Mouse (Mus musculus) stomach, postnatal 0 days (tissue): ENCODE measurements at regions not wholly inside any gene's neighbourhood (a gene's known extent, or its start where the extent isn't known, plus 50 kb on each side); places are given as distances from the start of the nearest gene placed in this dataset.

Experiments used
- ATAC-seq: fragments of 200-750 bp; cut with Nextera tagmentation; 2 replicates; pipeline ENCODE4 v1.8.0; 2017; ENCODE audit not compliant: low FRiP score, low TSS enrichment
- DNase-seq: peaks from one replicate; pipeline ENCODE4 v3.0.0-alpha.2; 2016; ENCODE audit warnings: low spot score
- H3K27ac ChIP-seq: fragments of 300-500 bp; sonication (generic); replicated peaks from 2 replicates; pipeline ENCODE4 v1.5.1; 2014; ENCODE audit warnings: mild to moderate bottlenecking, control low read depth
- H3K27me3 ChIP-seq: fragments of 300-500 bp; sonication (generic); 2 replicates; pipeline ENCODE4 v1.6.1; 2014; ENCODE audit warnings: low read length; ENCODE audit not compliant: control insufficient read depth, insufficient read depth
- H3K36me3 ChIP-seq: fragments of 300-500 bp; sonication (generic); 2 replicates; pipeline ENCODE4 v1.6.1; 2014; ENCODE audit warnings: low read length, mixed read lengths; ENCODE audit not compliant: control insufficient read depth, insufficient read depth
- H3K4me1 ChIP-seq: fragments of 300-500 bp; sonication (generic); replicated peaks from 2 replicates; pipeline ENCODE4 v1.6.1; 2014; ENCODE audit warnings: antibody characterized with exemption; ENCODE audit not compliant: control insufficient read depth, insufficient read depth
- H3K4me2 ChIP-seq: fragments of 300-500 bp; sonication (generic); replicated peaks from 2 replicates; pipeline ENCODE4 v1.6.1; 2014; ENCODE audit warnings: low read depth, mild to moderate bottlenecking, control low read depth, moderate library complexity
- H3K4me3 ChIP-seq: fragments of 300-500 bp; sonication (generic); 2 replicates; pipeline ENCODE4 v1.5.1; 2014; ENCODE audit warnings: low read depth, low read length, control low read depth
- H3K9ac ChIP-seq: fragments of 300-500 bp; sonication (generic); 2 replicates; pipeline ENCODE4 v1.6.1; 2014; ENCODE audit warnings: mild to moderate bottlenecking, low read length, control low read depth, mixed read lengths
- H3K9me3 ChIP-seq: fragments of 300-500 bp; sonication (generic); 2 replicates; pipeline ENCODE4 v1.6.1; 2016; ENCODE audit warnings: low read length; ENCODE audit not compliant: control insufficient read depth
- CTCF ChIP-seq: IDR thresholded peaks from 2 replicates; pipeline ENCODE4 v1.5.1; 2016; ENCODE audit warnings: antibody characterized with exemption, low read depth, mild to moderate bottlenecking, moderate library complexity
- EP300 ChIP-seq: optimal IDR thresholded peaks from 2 replicates; pipeline ENCODE3; 2016; ENCODE audit warnings: antibody characterized with exemption
- WGBS: fragments of 180-500 bp; shearing (Covaris S2); extraction: QIAGEN DNeasy Blood & Tissue Kit; methylation state at CpG from one replicate; pipeline ENCODE4 v1.1.7; 2014; 5-methylcytosine and 5-hydroxymethylcytosine counted together

GRCm38 (mm10) chr13:115413721-115414531, 312.2 kb upstream of the Itga1 start:
- DNase-seq (no peak), ATAC-seq (no peak)
- no peak overlapping the region for H3K27ac ChIP-seq
- no peak overlapping the region for H3K4me2 ChIP-seq
- WGBS, result 63% methylated on average over 9 of the region's 9 CpGs
- no peaks in the 10 kb centered on the region for H3K4me1 ChIP-seq
- no peaks in the 10 kb centered on the region for H3K36me3 ChIP-seq
- no peak overlapping the region for H3K4me3 ChIP-seq
- no peak overlapping the region for H3K9ac ChIP-seq
- H3K9me3 ChIP-seq, result no peaks in the 10 kb centered on the region
- no peaks in the 10 kb centered on the region for H3K27me3 ChIP-seq
- TF ChIP-seq CTCF, result no peak
- no peak for TF ChIP-seq EP300

GRCm38 (mm10) chr13:115405916-115406315, 304.2 kb upstream of the Itga1 start:
- no peak for ATAC-seq
- Histone ChIP-seq H3K4me2 (no peak overlapping the region), H3K4me1 (no peaks in the 10 kb centered on the region), H3K27me3 (no peaks in the 10 kb centered on the region), H3K9ac (no peak overlapping the region), H3K36me3 (no peaks in the 10 kb centered on the region), H3K27ac (no peak overlapping the region), H3K9me3 (no peaks in the 10 kb centered on the region), H3K4me3 (no peak overlapping the region)
- 60% methylated on average over 1 of the region's 1 CpGs for WGBS
- no peak for DNase-seq
- TF ChIP-seq EP300 (no peak), CTCF (no peak)

GRCm38 (mm10) chr13:115400706-115401215, 299.0 kb upstream of the Itga1 start:
- no peaks in the 10 kb centered on the region for H3K4me1 ChIP-seq
- no peak for DNase-seq
- H3K4me3 ChIP-seq, result no peak overlapping the region
- no peak overlapping the region for H3K9ac ChIP-seq
- TF ChIP-seq CTCF, result no peak
- TF ChIP-seq EP300, result no peak
- 87% methylated on average over 4 of the region's 4 CpGs for WGBS
- no peaks in the 10 kb centered on the region for H3K9me3 ChIP-seq
- H3K27me3 ChIP-seq, result no peaks in the 10 kb centered on the region
- no peaks in the 10 kb centered on the region for H3K36me3 ChIP-seq
- H3K4me2 ChIP-seq, result no peak overlapping the region
- ATAC-seq, result no peak
- no peak overlapping the region for H3K27ac ChIP-seq

- H3K36me3 ChIP-seq, result no peaks in the 10 kb centered on the region
- no peak overlapping the region for H3K9ac ChIP-seq
- H3K27ac ChIP-seq, result no peak overlapping the region
- no peaks in the 10 kb centered on the region for H3K9me3 ChIP-seq
- no peak overlapping the region for H3K4me3 ChIP-seq
- no peak overlapping the region for H3K4me2 ChIP-seq
- no peak for ATAC-seq
- no peak for TF ChIP-seq EP300
- no peak for TF ChIP-seq CTCF
- no peaks in the 10 kb centered on the region for H3K4me1 ChIP-seq
- no peak for DNase-seq
- WGBS, result 53% methylated on average over 3 of the region's 3 CpGs
- no peaks in the 10 kb centered on the region for H3K27me3 ChIP-seq
These were observed 277.9 kb upstream of the Itga1 start for GRCm38 (mm10) chr13:115379682-115380081.

- Histone ChIP-seq H3K4me2 (no peak overlapping the region), H3K4me1 (no peaks in the 10 kb centered on the region), H3K4me3 (no peak overlapping the region), H3K27ac (no peak overlapping the region), H3K9ac (no peak overlapping the region), H3K27me3 (no peaks in the 10 kb centered on the region), H3K36me3 (no peaks in the 10 kb centered on the region), H3K9me3 (no peaks in the 10 kb centered on the region)
- TF ChIP-seq EP300, result no peak
- no peak for TF ChIP-seq CTCF
- ATAC-seq (no peak), DNase-seq (no peak)
- 81% methylated on average over 16 of the region's 16 CpGs for WGBS
These were observed 274.6 kb upstream of the Itga1 start for GRCm38 (mm10) chr13:115376180-115376880.

- 76% methylated on average over 8 of the region's 8 CpGs for WGBS
- Histone ChIP-seq H3K9me3 (no peaks in the 10 kb centered on the region), H3K4me1 (no peaks in the 10 kb centered on the region), H3K27me3 (no peaks in the 10 kb centered on the region), H3K4me3 (no peak overlapping the region), H3K4me2 (no peak overlapping the region), H3K9ac (no peak overlapping the region), H3K27ac (no peak overlapping the region), H3K36me3 (no peaks in the 10 kb centered on the region)
- DNase-seq (no peak), ATAC-seq (no peak)
- no peak for TF ChIP-seq CTCF
- no peak for TF ChIP-seq EP300
These were observed 259.7 kb upstream of the Itga1 start for GRCm38 (mm10) chr13:115361457-115361856.
